Mouse (Mus musculus) myocyte (in vitro differentiated cells): Measurements from ENCODE around the gene Lgmn.

Experiments used
- CEBPB ChIP-seq: IDR thresholded peaks from 2 replicates; pipeline ENCODE4 v1.6.1; 2011; ENCODE audit warnings: mild to moderate bottlenecking, moderate library complexity; ENCODE audit not compliant: poor library complexity, insufficient read depth, severe bottlenecking
- E2F4 ChIP-seq: IDR thresholded peaks from one replicate; pipeline ENCODE4 v1.6.1; 2011; ENCODE audit warnings: mild to moderate bottlenecking, control low read depth, moderate library complexity; ENCODE audit not compliant: insufficient read depth
- MAX ChIP-seq: IDR thresholded peaks from one replicate; pipeline ENCODE4 v1.6.1; 2011; ENCODE audit warnings: low read depth, mild to moderate bottlenecking, control low read depth
- MYOD1 ChIP-seq, 3 experiments: IDR thresholded peaks; one replicate each; pipeline ENCODE4 v1.6.1; 2011; ENCODE audit warnings: control low read depth in 2 of 3, low read depth in 2 of 3, mild to moderate bottlenecking in 2 of 3, moderate library complexity in 1 of 3; ENCODE audit not compliant: insufficient read length in 2 of 3, control insufficient read depth in 1 of 3
- MYOG ChIP-seq, 3 experiments: IDR thresholded peaks; one replicate each; pipeline ENCODE4 v1.6.1; 2011; ENCODE audit warnings: control low read depth in 2 of 3, low read depth in 2 of 3, mild to moderate bottlenecking in 2 of 3; ENCODE audit not compliant: insufficient read length in 2 of 3, control insufficient read depth in 1 of 3, insufficient read depth in 1 of 3
- POLR2A ChIP-seq: IDR thresholded peaks from one replicate; pipeline ENCODE4 v1.6.1; 2011; ENCODE audit warnings: low read depth, mild to moderate bottlenecking, control low read depth, moderate library complexity; ENCODE audit not compliant: insufficient read length
- POLR2AphosphoS2 ChIP-seq: IDR thresholded peaks from one replicate; pipeline ENCODE4 v1.6.1; 2011; ENCODE audit warnings: low read depth, control low read depth; ENCODE audit not compliant: insufficient read length
- REST ChIP-seq: IDR thresholded peaks from one replicate; pipeline ENCODE4 v1.6.1; 2011; ENCODE audit warnings: mild to moderate bottlenecking, control low read depth, moderate library complexity; ENCODE audit not compliant: insufficient read depth, insufficient read length
- TCF12 ChIP-seq: IDR thresholded peaks from one replicate; pipeline ENCODE4 v1.6.1; 2011; ENCODE audit warnings: mild to moderate bottlenecking, control low read depth; ENCODE audit not compliant: poor library complexity, insufficient read depth, severe bottlenecking
- TCF3 ChIP-seq: IDR thresholded peaks from one replicate; pipeline ENCODE4 v1.6.1; 2011; ENCODE audit warnings: low read depth, control low read depth; ENCODE audit not compliant: insufficient read length
- USF1 ChIP-seq: IDR thresholded peaks from one replicate; pipeline ENCODE4 v1.6.1; 2011; ENCODE audit warnings: low read depth, mild to moderate bottlenecking, control low read depth, moderate library complexity

DNA sequence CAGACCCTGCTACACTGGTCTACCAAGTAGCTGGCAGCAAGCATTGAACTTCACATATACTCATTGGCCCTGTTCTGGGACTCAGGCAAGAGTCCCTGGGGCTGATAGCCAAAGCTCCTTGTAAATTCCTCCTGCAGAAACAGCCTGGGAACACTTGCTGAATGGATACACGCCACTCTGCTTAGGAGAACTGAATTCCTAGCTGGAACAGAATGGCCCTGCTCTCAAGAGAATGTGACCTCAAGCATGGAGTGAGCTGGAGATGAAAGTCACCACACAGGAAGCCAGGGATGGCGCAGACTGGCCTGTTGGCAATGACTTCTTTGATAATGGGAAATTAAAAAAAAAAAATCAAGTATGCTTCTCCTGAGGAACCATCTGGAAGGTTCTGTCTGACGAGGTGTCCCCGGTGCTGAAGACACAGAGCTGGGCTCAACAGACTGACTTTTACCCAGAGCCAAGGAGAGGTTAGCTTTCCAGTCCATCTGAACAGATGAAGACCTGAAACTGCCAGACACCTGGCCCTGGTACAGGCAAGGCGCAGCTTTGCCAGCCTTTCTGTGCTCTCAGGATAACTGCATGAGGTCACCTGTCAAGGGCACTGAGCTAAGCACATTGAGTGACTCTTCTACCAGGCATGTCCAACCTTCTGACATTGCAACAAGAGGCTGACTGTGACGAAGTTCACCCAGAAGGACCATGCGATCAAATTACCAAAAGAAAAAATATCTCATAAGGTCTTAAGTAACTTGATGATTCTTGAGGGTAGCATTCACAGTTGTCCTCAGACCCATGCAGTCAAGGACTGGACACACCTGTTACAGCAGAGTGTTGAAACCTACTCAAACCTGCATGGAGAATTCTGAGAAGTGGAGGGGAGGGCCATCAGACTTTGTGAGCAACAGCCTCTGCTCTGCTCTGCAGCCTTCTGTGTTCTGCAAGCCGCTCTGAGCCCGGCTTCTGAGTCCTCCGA lies 78.1 kb downstream of the Lgmn start:
- TF ChIP-seq REST (no peak), POLR2A (no peak), USF1 (no peak), E2F4 (no peak), MAX (no peak), POLR2AphosphoS2 (no peak), TCF3 (no peak), CEBPB (no peak), TCF12 (no peak), MYOD1 (IDR thresholded peaks at IDR 0.05; ENCODE audit: control insufficient read depth in 1 of 3, insufficient read length in 2 of 3, low read depth in 2 of 3) (peak in 1 of 3 experiments; percentile 56), MYOG (IDR thresholded peaks at IDR 0.05; ENCODE audit: control insufficient read depth in 1 of 3, insufficient read depth in 1 of 3, insufficient read length in 2 of 3, low read depth in 2 of 3) (no peak)
